Mouse (Mus musculus) cerebellum, postnatal 25 days (tissue): Measurements from ENCODE around the gene Atf5.

ENCODE experiments used
- DNase-seq, 2 experiments: peaks; one replicate each; pipeline ENCODE4 v3.0.0; 2021; ENCODE audit warnings: mixed read lengths in 2 of 2

Gene Atf5

GRCm38 (mm10) chr7:44850146-44850545, 33.7 kb upstream of the Atf5 start:
- peak; percentile 77 to 88 for DNase-seq

GRCm38 (mm10) chr7:44849416-44850111, 33.1 kb upstream of the Atf5 start:
- DNase-seq = peak; percentile 91 to 93

DNA sequence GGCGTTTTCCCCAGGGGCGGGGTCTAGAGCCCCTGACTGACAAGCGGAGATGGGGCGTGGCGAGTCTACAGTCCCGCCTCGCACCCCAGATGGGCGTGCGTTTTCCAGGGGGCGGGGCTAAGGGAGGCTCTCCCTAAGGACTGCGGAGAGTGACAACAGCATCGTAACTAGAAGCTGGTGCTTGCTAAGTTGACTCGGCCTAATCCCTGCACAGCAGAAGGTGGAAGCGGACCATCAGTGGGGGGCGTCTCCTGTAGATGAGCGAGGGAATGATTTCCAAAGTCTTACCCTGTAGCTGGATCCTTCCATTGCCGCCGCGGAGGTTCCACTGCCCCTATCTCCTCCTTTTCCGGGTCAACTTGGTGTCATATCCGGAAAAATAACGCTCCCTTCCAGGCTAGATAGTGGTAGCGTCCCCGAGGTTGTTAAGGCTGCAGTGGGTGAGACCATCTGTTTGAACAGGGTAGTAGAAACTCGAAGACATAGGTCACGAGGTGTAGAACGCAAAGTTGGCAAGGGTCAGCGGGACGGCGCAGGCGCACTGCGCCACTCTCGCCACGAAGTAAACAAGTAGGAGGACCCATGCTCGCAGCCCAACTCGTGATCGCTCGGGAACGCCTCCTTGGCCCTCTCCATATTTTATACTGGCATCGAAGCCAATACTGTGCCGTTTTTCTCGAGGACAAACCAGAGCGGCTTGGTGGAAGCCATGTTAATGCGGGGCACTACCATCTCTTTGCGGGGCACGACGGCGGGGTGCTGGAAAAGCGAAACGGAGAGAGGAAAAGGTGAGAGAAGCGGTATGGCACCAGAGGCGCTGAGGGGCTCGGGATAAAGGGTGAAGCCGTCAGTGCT, 32.3 kb upstream of the Atf5 start, which contains the start of the genes Akt1s1 and Tbc1d17:
Akt1s1 (plus strand) TSS at position 431 of the 855 bp plus-strand sequence.
Tbc1d17 (minus strand) TSS at position 519 of the 855 bp plus-strand sequence.
- DNase-seq = peak; percentile 99 to 100

DNA sequence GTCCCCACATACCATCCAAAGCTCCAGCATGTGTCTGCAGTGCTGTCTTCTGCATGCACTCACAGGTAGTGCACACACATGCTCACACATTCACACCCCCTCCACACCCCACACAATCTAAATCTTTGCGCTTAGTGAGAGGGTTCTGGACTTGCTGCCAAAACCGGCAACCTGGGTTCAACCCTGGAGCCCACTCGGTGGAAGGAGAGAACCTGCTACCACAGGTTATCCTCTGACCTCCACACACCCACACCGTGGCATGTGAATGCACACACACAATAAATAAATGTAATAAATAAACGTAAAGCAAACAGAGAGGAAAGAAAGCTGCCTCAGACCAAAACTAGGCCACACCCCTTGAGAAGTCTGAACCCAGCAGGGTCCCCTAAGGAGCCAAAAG, 31.3 kb upstream of the Atf5 start:
- peak in 1 of 2 experiments; percentile 41 for DNase-seq

GRCm38 (mm10) chr7:44846804-44847203, 30.3 kb upstream of the Atf5 start:
- DNase-seq = peak in 1 of 2 experiments; percentile 47

GRCm38 (mm10) chr7:44845006-44845405, 28.5 kb upstream of the Atf5 start:
- peak in 1 of 2 experiments; percentile 15 for DNase-seq

- peak in 1 of 2 experiments; percentile 8 for DNase-seq
Measured at GRCm38 (mm10) chr7:44841825-44842463, 25.5 kb upstream of the Atf5 start.

GRCm38 (mm10) chr7:44840426-44840825, 24.0 kb upstream of the Atf5 start:
- peak in 1 of 2 experiments; percentile 17 for DNase-seq

- peak; percentile 54 to 58 for DNase-seq
Measured at GRCm38 (mm10) chr7:44839491-44840191, 23.2 kb upstream of the Atf5 start.

GRCm38 (mm10) chr7:44839171-44839490, 22.7 kb upstream of the Atf5 start:
- DNase-seq = no peak

- DNase-seq = peak in 1 of 2 experiments; percentile 13
Measured at GRCm38 (mm10) chr7:44838073-44838472, 21.6 kb upstream of the Atf5 start.

DNA sequence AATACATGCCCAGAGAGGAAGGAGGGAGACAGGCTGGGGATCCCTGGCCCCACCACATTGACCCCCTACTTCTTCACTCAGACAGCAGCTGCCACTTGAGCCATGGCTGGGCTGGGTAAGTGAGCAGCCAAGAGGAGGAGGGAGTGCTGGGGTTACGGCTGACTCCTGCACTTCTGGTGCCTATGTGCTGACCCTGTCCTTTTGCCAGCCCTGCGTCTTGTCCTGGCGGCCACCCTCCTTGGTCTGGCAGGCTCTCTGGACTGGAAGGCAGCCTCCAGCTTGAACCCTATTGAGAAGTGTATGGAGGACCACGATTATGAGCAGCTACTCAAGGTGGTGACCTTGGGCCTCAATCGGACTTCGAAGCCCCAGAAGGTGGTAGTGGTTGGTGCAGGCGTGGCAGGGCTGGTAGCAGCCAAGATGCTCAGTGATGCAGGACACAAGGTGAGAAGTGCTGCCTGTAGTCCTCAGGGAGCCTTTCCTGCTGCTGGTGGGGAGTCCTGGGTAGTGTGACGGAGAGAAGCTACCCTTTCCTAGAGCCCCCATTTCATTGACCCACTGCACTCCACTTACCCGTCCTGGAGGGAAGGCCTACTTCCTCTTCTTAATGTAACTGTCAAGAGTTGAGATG, 20.1 kb upstream of the Atf5 start:
- peak in 1 of 2 experiments; percentile 11 for DNase-seq

- no peak for DNase-seq
Measured at GRCm38 (mm10) chr7:44836016-44836404, 19.6 kb upstream of the Atf5 start.

- no peak for DNase-seq
Measured at GRCm38 (mm10) chr7:44835373-44836015, 19.0 kb upstream of the Atf5 start.

DNA sequence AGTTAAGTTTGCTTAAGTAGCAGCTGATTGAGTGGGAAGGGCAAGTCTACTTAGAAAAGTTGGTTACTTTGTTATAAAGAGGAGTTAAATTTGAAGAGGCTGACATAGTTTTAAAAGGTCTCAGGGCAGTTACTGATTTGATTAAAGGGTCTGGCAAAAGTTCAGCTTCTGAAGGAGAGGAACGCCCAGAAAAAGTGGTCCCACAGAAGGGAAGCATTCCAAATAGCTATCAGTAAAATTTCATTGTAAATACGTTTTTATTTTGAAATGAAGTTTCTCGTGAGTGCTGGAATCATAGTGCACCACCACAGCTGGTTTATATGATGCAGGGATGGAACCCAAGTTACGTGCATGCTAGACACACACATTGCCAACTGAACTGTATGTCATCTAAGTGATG, 16.3 kb upstream of the Atf5 start:
- DNase-seq = no peak

- DNase-seq = no peak
Measured at GRCm38 (mm10) chr7:44828706-44829105, 12.2 kb upstream of the Atf5 start.

- DNase-seq = no peak
Measured at GRCm38 (mm10) chr7:44826771-44827170, 10.3 kb upstream of the Atf5 start.

DNA sequence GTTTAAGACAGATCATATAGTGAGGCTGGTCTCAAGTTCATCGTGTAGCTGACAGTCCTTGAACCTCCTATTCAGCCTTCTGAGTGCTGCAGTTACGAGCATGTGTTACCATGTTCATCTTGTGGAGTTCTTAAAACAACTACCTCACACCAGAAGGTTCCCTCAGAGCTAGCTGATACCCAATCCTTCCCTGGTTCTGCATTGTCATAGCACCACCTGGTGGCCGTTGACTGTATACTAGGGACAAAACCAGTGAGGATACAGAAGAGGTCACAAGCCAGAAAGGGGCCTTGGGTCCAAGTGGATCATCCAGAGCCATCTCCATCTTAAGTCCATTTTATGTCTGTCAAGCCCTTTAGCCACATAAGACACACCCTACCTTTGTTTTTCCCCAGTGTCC, 8.4 kb upstream of the Atf5 start:
- peak; percentile 80 to 91 for DNase-seq

GRCm38 (mm10) chr7:44823409-44823808, 7.0 kb upstream of the Atf5 start:
- DNase-seq = peak in 1 of 2 experiments; percentile 5

- DNase-seq = peak; percentile 1 to 4
Measured at GRCm38 (mm10) chr7:44821666-44822448, 5.4 kb upstream of the Atf5 start.

DNA sequence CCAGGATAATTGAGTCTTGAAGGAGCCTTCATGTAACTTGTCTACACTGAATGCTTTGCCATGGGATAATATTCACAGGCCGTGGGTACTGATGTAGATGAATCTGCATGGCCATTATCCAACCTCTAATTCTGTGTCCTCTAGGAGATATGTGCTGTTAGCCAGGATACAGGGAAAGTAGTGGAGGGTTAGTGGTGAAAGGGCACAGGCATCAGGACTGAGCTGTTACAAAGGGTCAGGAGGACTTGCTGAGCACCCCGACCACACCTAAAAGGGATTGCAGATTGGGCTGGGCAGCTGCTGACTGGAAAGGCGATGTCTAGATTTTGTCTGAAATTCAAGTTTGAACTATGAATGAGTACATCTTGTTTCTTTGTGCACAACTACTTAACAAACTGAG, 4.1 kb upstream of the Atf5 start:
- DNase-seq = peak; percentile 1
